Mouse (Mus musculus) urinary bladder, postnatal 14 days (tissue): ENCODE results near the gene Cxcl1.

Experiments used
- DNase-seq: peaks from one replicate; pipeline ENCODE4 v3.0.0; 2021; ENCODE audit warnings: low spot score

Gene Cxcl1

DNA sequence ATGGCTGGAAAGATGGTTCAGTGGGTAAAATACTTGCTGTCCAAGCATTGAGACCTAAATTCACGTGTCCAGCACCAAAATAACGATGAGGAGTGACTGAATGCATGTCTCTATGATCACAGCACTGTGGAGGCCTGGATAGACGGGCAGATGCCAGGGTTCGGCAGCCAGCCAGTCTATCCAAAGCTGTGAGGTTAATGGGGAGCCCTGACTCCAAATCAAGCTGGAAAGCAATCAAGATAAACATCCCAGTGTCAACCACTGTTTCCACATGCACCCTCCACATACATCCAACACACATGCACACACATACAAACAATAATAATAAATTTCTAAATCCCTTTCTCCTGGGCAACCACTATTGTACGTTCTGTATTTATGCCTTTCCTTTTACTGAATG is 2.4 kb upstream of the Cxcl1 start:
- no peak for DNase-seq

DNA sequence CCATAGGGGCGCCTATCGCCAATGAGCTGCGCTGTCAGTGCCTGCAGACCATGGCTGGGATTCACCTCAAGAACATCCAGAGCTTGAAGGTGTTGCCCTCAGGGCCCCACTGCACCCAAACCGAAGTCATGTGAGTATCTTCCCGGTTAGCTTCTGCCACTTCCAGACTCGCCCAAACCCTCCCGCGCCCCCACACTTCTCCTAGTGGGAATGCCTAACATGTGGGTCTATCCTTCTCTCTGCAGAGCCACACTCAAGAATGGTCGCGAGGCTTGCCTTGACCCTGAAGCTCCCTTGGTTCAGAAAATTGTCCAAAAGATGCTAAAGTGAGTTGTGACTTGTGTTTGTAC is 398 bp downstream of the Cxcl1 start:
- no peak for DNase-seq

DNA sequence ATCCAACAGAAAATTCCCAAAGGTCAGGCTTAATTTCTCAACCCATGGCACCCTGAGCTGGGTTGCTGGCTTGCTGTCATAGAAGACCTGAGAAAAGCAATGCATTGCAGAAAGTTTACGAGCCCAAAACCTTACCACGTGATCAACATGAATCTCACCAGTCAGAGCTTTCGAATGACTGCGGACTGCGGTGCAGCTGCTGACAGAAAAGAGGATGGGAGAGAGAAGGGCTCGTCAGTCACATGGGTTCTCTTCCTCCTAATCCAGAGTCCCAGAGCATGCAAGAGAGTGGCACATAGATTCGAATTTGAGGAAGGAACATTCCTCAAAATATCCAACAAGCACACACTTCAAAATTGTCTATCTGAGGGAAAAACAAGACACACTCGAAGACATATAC is 3.2 kb downstream of the Cxcl1 start:
- DNase-seq = no peak

DNA sequence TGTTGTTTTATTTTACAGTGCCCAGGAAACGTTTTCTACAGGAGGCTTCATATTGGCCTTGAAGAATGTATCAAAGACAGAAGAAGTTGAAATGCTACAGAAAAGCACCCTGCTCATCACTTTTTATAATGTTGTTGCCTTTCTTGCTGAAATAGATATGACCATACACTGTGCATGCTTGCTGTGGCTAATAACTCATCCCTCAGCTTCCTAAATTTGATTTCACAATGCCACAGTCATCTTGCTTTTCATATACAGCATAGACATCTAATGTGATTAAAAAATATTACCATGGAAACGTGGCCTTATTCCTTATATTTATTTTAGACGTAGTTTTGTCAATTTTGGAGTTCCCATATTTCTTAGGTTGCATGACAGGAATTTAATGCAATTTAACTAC is 6.4 kb downstream of the Cxcl1 start:
- no peak for DNase-seq

DNA sequence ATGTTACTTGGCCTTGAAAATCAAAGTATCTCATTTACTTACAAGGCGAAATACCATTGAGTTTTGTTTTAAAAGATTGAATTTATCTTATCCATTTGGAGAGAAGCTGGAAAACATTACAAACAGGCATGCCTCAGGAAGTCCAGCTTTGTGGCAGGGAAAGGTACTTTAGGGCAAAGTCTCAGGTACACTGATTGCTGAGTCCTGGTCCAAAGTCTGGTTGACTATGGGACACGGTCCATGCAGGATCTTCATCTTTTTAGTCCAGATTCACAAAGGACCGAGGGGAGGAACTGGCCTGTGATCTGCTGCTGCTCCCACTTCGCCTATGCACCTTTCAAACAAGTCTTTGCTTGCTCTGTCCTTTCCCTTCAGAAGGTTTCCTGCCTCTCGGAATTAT is 8.3 kb downstream of the Cxcl1 start:
- no peak for DNase-seq

DNA sequence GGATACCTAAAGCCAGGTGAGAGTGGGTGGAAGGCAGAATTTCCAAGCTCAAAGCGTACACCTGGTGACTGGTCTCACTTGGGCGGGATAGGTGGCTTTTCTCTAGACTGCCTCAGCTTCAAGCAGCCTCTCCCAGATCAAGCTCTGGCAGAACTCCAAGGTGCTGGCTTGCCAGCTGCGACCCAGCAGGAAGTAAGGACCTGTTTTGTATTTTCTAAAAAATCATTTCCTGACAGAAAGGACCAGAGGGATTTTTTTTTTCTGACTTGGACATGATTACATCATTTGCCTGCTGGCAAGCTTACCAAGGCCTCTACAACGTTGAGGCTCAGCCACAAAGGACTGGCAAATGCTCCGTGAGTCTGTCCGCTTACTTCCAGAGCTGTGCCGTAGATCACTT is 9.1 kb downstream of the Cxcl1 start:
- DNase-seq = peak; percentile 71

DNA sequence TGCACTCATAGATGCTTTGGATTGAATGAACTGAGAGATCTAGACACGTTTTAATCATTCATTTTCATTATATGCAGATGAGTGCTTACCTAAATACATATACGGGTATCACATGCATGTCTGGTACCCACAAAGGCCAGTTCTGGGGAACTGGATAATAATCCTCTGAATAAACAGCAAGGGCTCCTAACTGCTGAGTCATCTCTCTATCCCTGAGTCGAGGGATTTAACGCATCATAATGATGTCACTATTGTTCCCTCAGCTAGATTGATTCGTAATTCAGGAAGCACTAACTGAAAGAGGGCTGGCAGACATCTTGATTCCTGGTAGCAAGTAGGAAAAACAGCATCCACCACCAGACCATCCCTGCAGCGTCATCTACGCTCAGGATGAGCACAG is 9.6 kb downstream of the Cxcl1 start:
- DNase-seq = no peak

DNA sequence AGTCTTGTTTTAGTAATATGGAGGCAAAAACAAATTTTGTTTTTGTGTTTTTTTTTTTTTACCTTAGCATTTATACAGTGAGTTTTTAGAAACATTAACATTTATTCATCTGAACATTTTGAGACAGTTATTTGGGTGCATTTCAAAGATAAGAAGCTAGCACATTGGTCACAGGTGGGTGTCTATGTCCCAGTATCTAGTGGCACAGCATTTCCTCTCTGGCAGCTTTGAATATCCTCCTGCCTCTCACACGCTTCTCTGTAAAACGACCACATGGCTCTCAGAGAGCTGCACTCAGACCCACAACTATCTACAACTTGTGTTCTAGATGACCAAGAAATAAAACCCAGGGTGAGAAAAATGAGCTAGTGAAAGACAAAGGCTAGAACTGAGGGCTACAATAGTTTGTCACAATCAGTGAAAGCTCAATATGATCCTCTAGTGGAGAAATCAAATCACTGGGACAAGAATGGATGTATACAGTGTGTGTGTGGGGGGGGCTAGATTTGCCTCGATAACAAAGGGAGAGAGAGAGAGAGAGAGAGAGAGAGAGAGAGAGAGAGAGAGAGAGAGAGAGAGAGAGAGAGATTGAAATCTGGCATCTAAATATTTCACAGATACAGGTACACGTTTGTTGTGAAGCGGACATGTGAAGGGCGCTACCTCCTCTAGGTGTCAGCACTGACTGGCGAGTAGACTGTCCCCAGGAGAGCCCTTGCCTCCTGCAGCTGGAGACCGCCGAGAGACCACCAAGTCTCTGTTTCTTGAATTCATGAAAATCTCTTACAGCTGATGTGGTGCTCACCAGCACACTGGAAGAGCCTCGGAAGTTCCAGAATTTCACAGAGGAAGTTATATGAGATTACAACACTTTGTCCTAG is 11.6 kb downstream of the Cxcl1 start:
- peak; percentile 11 for DNase-seq

DNA sequence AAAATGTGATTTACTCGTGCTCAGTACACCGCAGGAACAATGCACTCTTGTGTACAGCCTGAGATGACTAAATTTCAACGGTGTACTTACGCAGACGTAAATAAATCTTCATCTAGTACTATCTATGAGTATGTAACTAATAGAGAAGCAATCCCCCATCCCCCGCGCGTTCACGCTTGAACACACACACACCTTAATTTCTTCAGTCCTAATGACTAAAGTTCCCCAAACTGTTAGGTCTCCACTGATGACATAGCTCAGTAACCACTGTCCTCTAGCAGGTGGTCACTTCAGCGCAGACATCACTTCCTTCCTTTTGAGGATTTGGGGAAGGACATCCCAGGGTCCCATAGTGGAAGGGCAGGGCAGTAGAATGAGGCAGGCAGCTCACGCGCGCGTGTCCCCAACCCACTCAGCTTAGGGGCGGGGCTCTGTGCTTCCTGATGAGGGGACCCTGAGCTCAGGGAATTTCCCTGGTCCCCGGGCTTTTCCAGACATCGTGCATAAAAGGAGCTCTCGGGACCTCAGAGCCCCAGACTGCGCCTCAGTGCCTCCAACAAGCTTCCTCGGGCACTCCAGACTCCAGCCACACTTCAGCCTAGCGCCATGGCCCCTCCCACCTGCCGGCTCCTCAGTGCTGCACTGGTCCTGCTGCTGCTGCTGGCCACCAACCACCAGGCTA is 12.4 kb downstream of the Cxcl1 start, which contains the start of gene Cxcl2:
Gene Cxcl2 (plus strand): TSS at position 533 of the 682 bp plus-strand sequence.
- no peak for DNase-seq

DNA sequence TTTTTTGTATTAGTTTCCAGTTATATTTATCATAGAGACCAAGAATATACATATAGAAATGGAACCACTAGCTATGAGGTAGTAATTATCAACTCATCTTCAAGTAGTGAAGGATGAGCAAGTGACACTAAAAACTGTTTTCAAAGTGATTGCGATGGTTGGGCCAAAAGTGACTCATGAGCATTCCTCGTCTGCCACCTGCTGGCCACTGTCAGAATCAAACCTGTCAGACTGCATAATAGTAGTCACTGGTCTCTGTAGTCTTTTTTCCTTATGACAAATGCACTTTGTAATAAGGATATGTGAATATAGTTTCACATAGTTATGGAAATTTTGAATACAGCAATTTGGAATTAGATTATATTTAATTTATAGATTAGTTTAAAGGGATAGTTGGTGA is 17.9 kb downstream of the Cxcl1 start:
- DNase-seq = peak; percentile 68

DNA sequence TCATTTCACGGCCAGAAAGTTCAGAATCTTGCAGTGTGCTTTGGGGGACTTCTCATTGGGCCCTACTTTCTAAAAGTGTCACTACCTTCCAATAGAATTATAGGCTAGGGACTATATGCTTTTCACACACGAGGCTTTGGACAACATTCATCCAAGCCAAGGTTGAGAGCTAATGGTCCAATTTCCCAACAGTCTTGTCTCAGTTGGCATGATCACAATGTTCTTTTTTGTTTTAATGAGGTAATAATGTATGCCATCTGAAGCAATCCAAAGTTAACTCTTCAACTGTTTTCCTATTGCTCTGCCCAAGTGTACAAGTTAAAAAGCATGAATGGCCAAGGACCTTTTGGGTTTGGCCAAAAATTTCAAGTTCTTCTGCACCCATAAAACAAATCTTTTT is 28.5 kb downstream of the Cxcl1 start:
- DNase-seq = no peak

DNA sequence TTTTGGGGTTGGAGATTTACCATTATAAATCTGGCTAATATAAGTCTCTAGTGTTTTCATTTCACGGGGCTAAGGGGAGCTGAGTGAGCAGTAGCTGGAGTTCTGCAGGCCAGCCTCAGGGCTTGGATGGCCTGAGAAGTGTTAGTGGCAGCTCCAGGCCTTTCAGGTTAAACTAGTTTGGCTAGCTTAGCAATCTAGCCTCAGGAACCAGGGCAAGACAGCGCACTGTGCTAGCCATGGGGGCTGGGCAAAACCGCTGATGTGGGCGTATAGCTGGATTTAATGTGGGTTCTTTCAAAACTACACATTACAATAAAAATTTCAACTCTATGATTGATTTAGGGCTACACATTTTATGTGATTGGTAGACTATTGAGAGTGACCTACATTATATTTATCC is 31.9 kb downstream of the Cxcl1 start:
- peak; percentile 67 for DNase-seq

DNA sequence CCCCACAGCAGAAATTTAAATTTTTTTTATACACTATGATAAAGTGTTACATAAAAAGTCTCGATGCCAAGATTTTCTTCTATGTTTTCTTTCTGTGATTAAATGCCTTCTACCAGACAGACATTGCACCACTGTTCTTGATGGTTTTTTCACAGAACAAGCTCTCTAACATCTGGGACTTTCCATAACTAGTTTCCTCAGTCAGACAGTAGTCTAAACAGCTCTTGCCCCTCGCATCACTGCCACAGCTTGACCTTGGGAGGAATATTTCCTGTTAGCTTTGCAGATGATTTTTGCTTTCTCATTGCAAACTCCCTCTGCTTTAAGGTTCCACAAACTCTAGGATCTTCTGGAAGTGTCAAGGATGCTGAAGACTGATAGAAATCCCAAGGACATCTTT is 39.5 kb downstream of the Cxcl1 start:
- DNase-seq = no peak

DNA sequence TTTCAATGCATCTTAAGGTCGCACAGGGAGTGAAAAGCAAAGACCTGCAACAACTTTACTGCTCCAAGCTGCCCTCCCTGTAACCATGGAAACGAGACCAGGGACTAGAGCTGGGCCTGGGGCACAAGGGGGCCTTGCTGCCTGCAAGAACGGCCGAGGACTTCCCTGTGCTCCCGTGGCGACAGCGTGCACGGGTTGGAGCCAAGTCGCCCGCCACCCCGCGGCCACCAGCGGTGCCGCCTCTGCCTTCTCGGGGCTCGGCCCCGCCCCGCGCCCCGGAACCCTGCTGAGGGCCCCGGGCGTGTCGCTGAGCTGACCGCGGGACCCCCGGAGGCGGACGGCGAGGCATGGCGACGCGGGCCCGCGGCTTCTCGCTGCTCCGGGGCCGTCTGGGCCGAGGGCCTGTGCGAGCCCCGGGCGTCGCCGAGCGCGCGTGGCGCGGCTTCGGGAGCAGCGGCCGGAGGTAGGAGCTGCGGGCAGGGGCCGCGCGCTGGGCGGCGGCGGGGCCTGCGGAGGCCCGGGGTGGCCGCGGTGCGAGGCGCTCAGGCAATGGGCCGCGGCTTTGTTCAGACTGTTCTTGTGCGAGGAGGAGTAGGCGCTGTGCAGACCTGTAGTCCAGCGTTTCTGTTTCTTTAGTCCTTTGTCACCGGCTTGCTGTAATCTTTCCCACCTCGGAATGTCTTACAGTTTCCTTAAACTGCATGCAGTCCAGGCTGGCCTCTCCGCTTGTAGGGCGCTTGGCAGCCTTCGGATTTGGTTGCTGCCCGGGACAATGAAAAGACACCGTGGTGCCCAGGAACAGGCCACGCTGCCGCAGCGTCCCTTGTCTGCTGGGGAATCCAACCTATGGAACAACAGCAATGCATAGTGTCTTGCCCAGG is 40.2 kb downstream of the Cxcl1 start, which contains the start of gene Mthfd2l:
Gene Mthfd2l (plus strand): TSS at position 147 of the 881 bp plus-strand sequence.
- peak; percentile 85 for DNase-seq

DNA sequence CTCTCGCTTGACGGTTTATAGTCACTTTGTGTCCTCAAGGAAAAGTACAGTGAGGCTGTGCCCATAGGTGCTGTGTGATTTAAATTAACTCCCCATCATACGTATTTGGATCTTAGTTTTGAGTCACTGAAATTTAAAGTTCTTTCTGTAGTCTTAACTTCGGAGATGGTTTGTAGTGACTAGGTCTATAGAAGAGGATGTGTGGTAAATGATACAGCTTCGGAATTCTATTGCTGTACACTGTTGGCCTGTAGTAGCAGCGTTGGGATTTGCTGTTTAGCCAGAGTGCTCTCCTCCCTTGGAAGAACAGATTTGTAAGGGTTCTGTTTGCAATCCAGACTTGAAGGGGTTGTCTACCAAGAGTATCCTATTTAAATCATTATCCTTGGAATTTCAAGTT is 40.9 kb downstream of the Cxcl1 start:
- DNase-seq = no peak

DNA sequence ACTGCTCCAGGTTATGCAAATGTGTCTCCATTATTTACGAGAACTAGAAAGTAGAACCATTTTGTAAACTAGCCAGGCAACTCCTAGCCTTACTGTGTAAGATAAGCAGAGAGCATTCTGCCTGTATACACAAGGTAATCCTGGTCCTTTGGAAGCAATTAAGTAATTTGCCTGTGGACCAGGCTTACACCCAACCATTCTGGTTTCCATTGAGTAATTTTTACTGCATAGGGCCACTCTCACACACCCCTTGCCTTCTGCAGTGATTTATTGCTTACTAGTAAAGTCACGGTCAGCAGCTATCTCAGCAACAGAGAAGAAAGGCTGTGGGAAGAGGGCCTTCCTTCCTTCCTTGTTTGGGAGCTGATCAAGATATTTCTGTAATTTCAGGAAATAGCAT is 45.7 kb downstream of the Cxcl1 start:
- no peak for DNase-seq
